Mouse (Mus musculus) cerebellum, adult 8-10 months (tissue): ENCODE measurements around the gene Lat2.

Experiments used
- DNase-seq: peaks from one replicate; pipeline ENCODE4 v3.0.0; 2022

Lat2 gene

DNA sequence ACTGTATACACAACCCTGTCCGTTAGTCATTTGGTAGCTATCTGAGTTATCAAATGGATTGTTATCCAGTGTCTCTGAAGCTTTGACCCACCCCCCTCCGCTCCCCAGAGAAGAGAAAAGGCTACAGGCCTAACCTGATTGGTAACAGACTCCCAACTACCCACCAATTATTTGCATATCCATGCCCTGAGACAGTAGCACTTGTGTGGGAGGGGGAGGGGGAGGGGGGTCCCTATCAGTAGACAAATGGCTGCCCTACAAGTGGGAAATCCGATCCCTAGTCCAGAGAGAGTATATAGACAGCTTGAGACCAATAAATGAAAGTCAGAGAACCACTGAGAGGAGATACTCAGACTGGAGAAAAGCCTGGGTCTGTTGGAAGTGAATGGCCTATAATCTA is 46.8 kb downstream of the Lat2 start:
- DNase-seq = no peak

GRCm38 (mm10) chr5:134567445-134567844 is 47.4 kb downstream of the Lat2 start:
- no peak for DNase-seq

DNA sequence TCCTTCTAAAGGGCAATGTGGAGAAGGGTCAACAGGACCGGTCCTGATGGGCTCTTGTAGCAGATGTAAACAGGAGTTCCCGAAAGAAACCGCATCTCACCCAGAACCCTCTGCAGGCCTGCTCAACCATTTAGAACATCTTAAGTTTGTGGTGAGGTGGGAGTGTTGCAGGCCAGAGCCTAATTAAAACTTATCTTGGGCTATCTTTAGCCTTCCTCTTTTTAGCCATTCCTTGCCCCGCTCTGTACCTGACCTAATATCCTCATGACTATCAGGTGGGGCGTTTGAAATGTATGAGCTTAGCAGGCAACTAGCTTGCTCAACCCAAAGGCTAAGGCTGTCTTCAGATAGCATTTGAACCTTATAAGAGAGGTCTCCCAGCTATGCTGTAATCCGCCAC is 49.1 kb downstream of the Lat2 start:
- no peak for DNase-seq

DNA sequence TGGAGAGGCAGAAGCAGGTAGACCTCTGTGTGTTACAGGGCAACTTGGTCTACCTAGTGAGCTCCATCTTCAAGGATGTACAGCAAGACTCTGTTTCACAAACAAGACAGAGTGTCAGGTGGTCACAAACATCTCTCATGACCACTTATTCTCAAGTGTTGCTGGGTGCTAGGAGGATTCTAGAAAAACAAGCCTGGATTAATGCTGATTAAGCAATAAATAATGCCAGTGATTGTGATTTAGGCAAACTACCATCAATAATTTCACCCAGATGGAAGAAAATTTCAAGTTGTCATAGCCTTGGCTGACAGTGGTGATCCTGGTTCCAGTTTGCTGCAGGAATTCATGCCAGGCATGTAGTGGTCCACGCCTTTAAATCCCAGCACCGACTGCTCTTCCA is 50.6 kb downstream of the Lat2 start:
- no peak for DNase-seq

DNA sequence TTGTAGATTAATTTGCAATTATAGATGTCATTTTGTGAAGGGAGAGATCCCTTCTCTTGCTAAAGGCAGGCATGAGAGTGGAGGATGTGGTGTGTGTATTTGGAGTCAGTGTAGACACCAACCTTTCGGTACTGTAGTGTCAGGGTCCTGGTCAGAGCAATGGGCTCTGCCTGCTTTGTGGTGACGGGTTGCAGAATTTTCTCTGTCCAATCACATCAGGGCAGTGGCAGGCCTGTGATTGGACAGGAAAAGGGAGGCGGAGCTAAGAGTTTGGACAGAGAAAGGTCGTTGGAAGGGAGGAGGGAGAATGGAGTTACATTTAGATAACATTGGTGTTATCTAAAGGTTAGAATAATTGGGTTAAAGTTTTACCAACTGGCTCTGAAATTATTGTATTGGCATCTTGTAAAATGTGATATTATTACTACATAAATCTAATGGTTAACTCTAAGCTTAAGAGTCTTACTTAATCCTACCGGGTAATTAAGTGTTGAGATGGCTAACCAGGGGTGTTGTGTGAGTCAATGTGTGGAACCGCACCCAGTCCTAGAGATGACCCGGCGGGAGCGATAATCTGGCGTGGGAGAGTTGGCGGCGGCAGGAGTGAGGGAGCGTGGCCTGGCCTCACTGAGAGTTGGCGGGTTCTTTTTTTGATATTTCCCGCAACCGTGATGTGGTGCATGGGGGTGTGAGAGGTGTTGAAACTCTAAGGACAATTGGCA is 54.2 kb downstream of the Lat2 start:
- DNase-seq = no peak

DNA sequence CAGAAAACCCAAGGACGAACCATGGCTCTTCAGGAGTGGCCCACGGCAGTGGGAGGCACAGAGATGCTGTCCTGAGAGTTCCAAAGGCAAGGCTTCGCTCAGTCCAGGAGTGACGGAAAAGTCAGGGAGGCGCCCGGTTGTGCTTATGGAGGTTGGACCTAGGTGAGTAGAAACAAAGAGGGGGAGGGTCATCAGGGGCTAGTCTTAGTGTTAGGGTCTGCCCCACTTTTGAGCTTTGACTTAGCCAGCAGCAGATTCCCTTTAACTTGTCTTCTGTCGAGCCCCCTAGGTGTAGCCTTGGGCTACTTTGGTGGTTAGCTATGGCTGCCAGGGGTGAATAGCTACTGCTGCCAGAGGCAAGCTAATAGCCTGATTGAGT is 54.8 kb downstream of the Lat2 start, which contains the start of gene Syna:
Gene Syna (minus strand): TSS at position 101 of the 379 bp plus-strand sequence.
- no peak for DNase-seq

DNA sequence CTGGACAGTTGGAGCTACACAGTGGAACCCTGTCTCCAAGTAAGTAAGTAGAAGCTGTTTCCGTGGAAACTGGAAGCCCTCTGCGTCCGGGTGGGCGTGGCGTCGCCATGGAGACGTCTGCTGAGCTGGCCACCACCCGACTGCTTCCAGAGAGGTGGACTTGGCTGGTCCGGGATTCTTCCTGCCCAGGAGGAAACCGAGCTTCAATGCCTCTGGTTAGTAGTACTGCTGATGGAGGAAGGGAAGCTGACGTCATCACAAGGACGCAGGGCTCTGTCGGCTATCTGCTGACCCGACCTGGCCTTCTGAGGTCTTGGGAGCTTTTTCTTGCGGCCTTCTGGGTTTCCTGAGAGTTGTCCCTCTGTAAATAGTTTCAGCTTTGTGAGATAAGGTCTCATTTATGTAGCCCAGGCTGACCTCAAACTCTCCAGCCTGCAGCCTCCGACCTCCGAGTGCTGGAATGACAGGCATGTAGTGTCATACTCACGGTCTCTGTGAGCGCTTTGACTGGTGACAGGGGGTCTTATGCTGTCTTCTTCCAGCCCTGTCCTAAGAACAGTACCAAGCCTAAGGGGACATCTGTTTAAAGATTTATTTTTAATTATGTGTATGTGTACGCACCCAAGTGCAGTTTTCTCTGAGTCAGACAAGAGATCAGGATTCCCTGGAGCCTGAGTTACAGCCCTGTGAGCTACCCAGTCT is 59.2 kb downstream of the Lat2 start:
- no peak for DNase-seq

- no peak for DNase-seq
Observed at GRCm38 (mm10) chr5:134553951-134554546, 60.8 kb downstream of the Lat2 start.

DNA sequence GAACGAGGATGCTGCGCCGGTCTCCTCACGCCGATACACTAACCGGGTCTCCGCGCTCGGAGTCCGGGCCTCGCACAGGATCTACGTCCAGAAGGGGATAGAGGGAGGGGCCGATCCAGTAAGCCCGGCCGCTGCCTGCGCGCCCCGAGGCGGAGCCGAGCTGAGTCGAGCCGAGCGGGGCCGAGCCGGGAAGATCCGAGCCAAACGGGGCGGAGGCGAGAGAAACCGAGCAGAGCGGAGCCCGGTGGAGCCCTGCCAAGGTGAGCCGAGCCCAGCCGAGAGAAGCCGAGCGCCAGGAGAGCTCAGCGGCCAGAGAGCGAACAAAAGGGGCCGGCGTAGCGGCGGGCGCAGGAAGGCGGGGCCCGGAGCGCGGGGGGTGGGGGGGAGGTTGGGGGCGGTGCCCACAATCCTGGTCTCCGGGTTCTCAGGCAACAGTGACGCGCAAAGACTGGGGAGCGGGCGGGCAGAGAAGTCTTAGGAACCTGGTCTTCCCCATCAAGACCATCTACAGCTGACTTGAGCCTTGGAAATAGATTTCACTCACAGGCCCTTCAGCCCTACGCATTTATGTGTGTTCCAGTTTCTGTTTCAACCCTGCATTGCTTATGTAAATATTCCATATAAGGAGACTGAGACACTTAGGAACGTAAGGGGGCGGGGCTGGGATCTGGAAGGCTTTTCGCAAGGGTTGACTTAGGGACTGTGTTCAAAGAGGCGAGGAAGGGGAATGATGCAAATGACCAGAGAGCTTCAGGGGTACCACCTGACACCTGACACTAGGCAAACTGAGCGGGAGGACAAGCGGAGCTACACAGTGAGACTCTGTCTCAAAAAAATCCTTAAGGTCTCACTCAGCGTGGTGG is 62.5 kb downstream of the Lat2 start, which contains the start of gene Clip2:
Gene Clip2 (minus strand): TSS at position 325 of the 863 bp plus-strand sequence.
- peak; percentile 99 for DNase-seq

- DNase-seq = peak; percentile 54
Observed at GRCm38 (mm10) chr5:134551233-134552109, 63.4 kb downstream of the Lat2 start.

- no peak for DNase-seq
Observed at GRCm38 (mm10) chr5:134550836-134551232, 64.0 kb downstream of the Lat2 start.
